Mouse (Mus musculus) lung, postnatal 0 days (tissue): ENCODE results near the gene Fuom. TPM values are rescaled to one million over a fixed set of nuclear protein-coding genes. Genes with fewer than 3 reads are reported as not detected.
A peak's percentile ranks its signal among the peaks of the same experiment; 100 is the strongest.

Source experiments
- ATAC-seq: fragments of 200-750 bp; cut with Nextera tagmentation; 2 replicates; pipeline ENCODE4 v1.8.0; 2017; ENCODE audit warnings: moderate library complexity
- DNase-seq: peaks from one replicate; pipeline ENCODE4 v3.0.0-alpha.2; 2016; ENCODE audit warnings: low spot score
- H3K27ac ChIP-seq: fragments of 300-500 bp; sonication (generic); 2 replicates; pipeline ENCODE4 v1.5.1; 2014; ENCODE audit warnings: antibody characterized with exemption, mild to moderate bottlenecking, low read length, mixed read lengths
- H3K27me3 ChIP-seq: fragments of 300-500 bp; sonication (generic); replicated peaks from 2 replicates; pipeline ENCODE4 v1.6.1; 2014; ENCODE audit warnings: low read length, mixed read lengths; ENCODE audit not compliant: insufficient read depth
- H3K36me3 ChIP-seq: fragments of 300-500 bp; sonication (generic); 2 replicates; pipeline ENCODE4 v1.6.1; 2014; ENCODE audit warnings: low read length, mixed read lengths; ENCODE audit not compliant: insufficient read depth
- H3K4me1 ChIP-seq: fragments of 300-500 bp; sonication (generic); 2 replicates; pipeline ENCODE4 v1.6.1; 2014; ENCODE audit warnings: antibody characterized with exemption, low read depth, low read length, mixed read lengths; ENCODE audit not compliant: insufficient read depth
- H3K4me2 ChIP-seq: fragments of 300-500 bp; sonication (generic); replicated peaks from 2 replicates; pipeline ENCODE4 v1.6.1; 2014; ENCODE audit warnings: low read depth, mild to moderate bottlenecking, low read length, moderate library complexity, mixed read lengths
- H3K4me3 ChIP-seq: fragments of 300-500 bp; sonication (generic); 2 replicates; pipeline ENCODE4 v1.5.1; 2014; ENCODE audit warnings: low read depth, low read length
- H3K9ac ChIP-seq: fragments of 300-500 bp; sonication (generic); replicated peaks from 2 replicates; pipeline ENCODE4 v1.6.1; 2014; ENCODE audit warnings: low read depth, mild to moderate bottlenecking
- H3K9me3 ChIP-seq: fragments of 300-500 bp; sonication (generic); 2 replicates; pipeline ENCODE4 v1.6.1; 2016; ENCODE audit warnings: low read length, mixed read lengths
- CTCF ChIP-seq: IDR thresholded peaks from 2 replicates; pipeline ENCODE4 v1.5.1; 2016; ENCODE audit warnings: antibody characterized with exemption, mild to moderate bottlenecking
- EP300 ChIP-seq: IDR thresholded peaks from 2 replicates; pipeline ENCODE4 v1.6.1; 2016; ENCODE audit warnings: antibody characterized with exemption, mild to moderate bottlenecking, control low read depth
- WGBS: fragments of 180-500 bp; shearing (Covaris S2); extraction: QIAGEN DNeasy Blood & Tissue Kit; methylation state at CpG from one replicate; pipeline ENCODE4 v1.1.7; 2014; 5-methylcytosine and 5-hydroxymethylcytosine counted together
- polyA plus RNA-seq: library from polyadenylated mRNA; unstranded; fragments of >200 nt; fragmentation: Nextera tagmentation; extraction: Ambion mirVana; gene quantifications from 2 replicates; pipeline ENCODE4 v1.2.1, GENCODE M21; 2015

Gene Fuom
- polyA plus RNA-seq, 1 experiment from 2014 or later: 19.0 TPM

GRCm38 (mm10) chr7:140095556-140095955 is 6.7 kb downstream of the Fuom start:
- H3K9me3 ChIP-seq: no peaks in the 10 kb centered on the region
- no peaks in the 10 kb centered on the region for H3K27me3 ChIP-seq
- no peak overlapping the region for H3K4me2 ChIP-seq
- 22% methylated on average over 1 of the region's 1 CpGs for WGBS
- no peak for DNase-seq
- no peak for ATAC-seq
- TF ChIP-seq EP300: no peak
- no peak overlapping the region for H3K4me3 ChIP-seq
- H3K27ac ChIP-seq: no peak overlapping the region
- H3K36me3 ChIP-seq: no peaks in the 10 kb centered on the region
- H3K9ac ChIP-seq: no peak overlapping the region
- no peaks in the 10 kb centered on the region for H3K4me1 ChIP-seq

- no peak overlapping the region for H3K27ac ChIP-seq
Observed at GRCm38 (mm10) chr7:140094954-140095353, 7.3 kb downstream of the Fuom start.

GRCm38 (mm10) chr7:140092924-140093528 is 9.2 kb downstream of the Fuom start, which contains the start of gene Prap1:
TSS of gene Prap1 (plus strand) at chr7:140093395.
- TF ChIP-seq CTCF (no peak), EP300 (no peak)
- Histone ChIP-seq H3K9me3 (no peaks in the 10 kb centered on the region), H3K27ac (no peak within 1 kb of the TSS), H3K9ac (no peak within 1 kb of the TSS), H3K4me2 (no peak within 1 kb of the TSS), H3K4me1 (no peaks in the 10 kb centered on the region), H3K36me3 (no peaks in the 10 kb centered on the region), H3K27me3 (no peaks in the 10 kb centered on the region), H3K4me3 (no peak within 1 kb of the TSS)
- DNase-seq (no peak), ATAC-seq (no peak)
- whole genome bisulfite sequencing: 63% methylated on average over 5 of the region's 5 CpGs

More at GRCm38 (mm10) chr7:140094954-140095353, 7.3 kb downstream of the Fuom start:
- no peak overlapping the region for H3K4me3 ChIP-seq
- H3K9me3 ChIP-seq: no peaks in the 10 kb centered on the region
- DNase-seq (no peak), ATAC-seq (no peak)
- no peak overlapping the region for H3K9ac ChIP-seq
- WGBS: 36% methylated on average over 5 of the region's 5 CpGs
- H3K36me3 ChIP-seq: no peaks in the 10 kb centered on the region
- no peak overlapping the region for H3K4me2 ChIP-seq
- H3K4me1 ChIP-seq: no peaks in the 10 kb centered on the region
- TF ChIP-seq CTCF: no peak
- TF ChIP-seq EP300: no peak
- H3K27me3 ChIP-seq: no peaks in the 10 kb centered on the region

DNA sequence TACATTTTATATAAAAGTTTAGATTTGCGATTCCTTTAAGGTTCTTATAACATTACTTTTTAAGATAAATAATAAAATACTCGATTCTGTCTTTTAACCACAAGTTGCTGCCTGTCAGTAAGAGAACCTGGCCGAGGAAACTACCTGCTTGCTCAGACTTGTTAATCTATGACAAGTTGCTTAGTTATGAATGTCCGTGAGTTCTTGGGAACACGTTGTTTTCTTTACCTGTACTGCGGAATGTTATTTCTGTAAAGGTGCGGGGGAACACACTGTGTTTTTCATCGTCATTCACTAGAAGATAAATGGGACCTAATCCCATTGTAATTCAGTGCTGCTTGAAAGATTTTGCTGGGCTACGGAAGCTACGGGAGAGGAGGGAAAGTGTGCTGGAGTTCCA is 11.6 kb downstream of the Fuom start:
- Histone ChIP-seq H3K27ac (no peak overlapping the region), H3K4me2 (no peak overlapping the region), H3K36me3 (no peaks in the 10 kb centered on the region), H3K27me3 (no peaks in the 10 kb centered on the region), H3K9me3 (no peaks in the 10 kb centered on the region), H3K4me3 (no peak overlapping the region), H3K4me1 (no peaks in the 10 kb centered on the region), H3K9ac (no peak overlapping the region)
- ATAC-seq (no peak), DNase-seq (no peak)
- TF ChIP-seq EP300 (no peak), CTCF (no peak)
- 78% methylated on average over 10 of the region's 10 CpGs for WGBS

DNA sequence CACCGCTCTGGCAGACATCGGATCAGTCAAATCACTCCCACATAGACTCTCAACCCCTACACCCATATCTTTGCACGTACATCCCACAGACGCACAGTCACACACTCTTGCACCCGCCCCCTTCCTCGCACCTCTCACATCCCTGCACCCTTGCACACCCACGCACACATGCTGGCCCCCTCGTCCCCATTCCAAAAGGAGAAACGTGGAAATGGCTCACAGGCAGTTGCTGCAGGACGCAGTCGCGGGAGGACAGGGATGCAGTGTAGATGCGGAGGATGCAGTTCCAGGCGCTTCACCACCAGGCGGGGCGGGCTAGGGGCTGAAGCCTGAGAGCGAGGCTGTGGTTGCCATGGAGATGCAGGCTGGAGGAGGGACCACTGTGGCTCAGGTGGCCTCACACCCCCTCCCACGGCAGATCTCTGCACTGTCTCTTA is 20.0 kb downstream of the Fuom start, which contains the start of gene Caly:
TSS of gene Caly (minus strand) at position 307 of the 437 bp plus-strand sequence.
- Histone ChIP-seq H3K36me3 (no peaks in the 10 kb centered on the region), H3K27ac (no peak within 1 kb of the TSS), H3K27me3 (0 out of 2 replicates have a peak, but pooled peaks cover 21% of the 10 kb centered on the region), H3K4me1 (no peaks in the 10 kb centered on the region), H3K9me3 (no peaks in the 10 kb centered on the region), H3K9ac (no peak within 1 kb of the TSS), H3K4me3 (no peak within 1 kb of the TSS), H3K4me2 (no peak within 1 kb of the TSS)
- no peak for TF ChIP-seq EP300
- TF ChIP-seq CTCF: peak; percentile 57
- DNase-seq: peak; percentile 27
- 7% methylated on average over 17 of the region's 18 CpGs for WGBS
- ATAC-seq: no peak

GRCm38 (mm10) chr7:140081408-140082241 is 20.6 kb downstream of the Fuom start:
- no peak for ATAC-seq
- no peaks in the 10 kb centered on the region for H3K4me1 ChIP-seq
- DNase-seq: no peak
- no peaks in the 10 kb centered on the region for H3K9me3 ChIP-seq
- H3K36me3 ChIP-seq: no peaks in the 10 kb centered on the region
- no peak for TF ChIP-seq CTCF
- TF ChIP-seq EP300: no peak
- no peak overlapping the region for H3K4me2 ChIP-seq
- H3K9ac ChIP-seq: no peak overlapping the region
- no peak overlapping the region for H3K4me3 ChIP-seq
- 0 out of 2 replicates have a peak, but pooled peaks cover 21% of the 10 kb centered on the region for H3K27me3 ChIP-seq
- no peak overlapping the region for H3K27ac ChIP-seq
- 19% methylated on average over 20 of the region's 20 CpGs for WGBS
